Mouse (Mus musculus) embryo, embryonic 11 days (tissue): ENCODE data around the gene Sarnp.
A peak's percentile ranks its signal among the peaks of the same experiment; 100 is the strongest.
"Not testable (repeated sequence)": the region's sequence is repeated elsewhere in the genome, so short reads cannot be mapped to it uniquely, and the experiment has no call there.

Experiments
- DNase-seq: peaks from one replicate; pipeline ENCODE4 v3.0.0-alpha.2; 2015

Sarnp gene

GRCm38 (mm10) chr10:128821358-128822056 is 4.4 kb downstream of the Sarnp start, which contains the start of gene Ormdl2:
Ormdl2 (minus strand) TSS chr10:128821645.
- DNase-seq: peak; percentile 99

DNA sequence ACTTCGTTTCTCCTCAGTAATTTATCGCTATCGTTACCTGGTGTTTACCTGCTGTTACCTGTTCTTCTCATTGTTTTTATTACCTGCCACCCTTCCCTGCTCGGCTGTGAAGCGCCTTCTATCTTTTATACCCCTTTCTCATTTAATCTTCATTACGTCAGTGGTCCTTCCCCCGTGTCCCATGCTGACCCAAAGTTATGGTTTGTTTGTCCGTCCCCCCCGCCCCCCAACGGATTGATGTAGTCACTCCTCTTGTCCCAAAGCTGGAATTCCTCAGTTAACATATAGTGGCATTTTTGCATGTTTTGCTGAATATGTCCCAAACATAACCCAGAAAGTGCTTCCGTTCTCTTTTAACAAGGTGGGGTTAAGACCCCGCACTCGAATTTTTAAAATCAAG is 5.0 kb downstream of the Sarnp start:
- DNase-seq: no peak

GRCm38 (mm10) chr10:128823087-128823486 is 6.0 kb downstream of the Sarnp start:
- DNase-seq: not testable (repeated sequence)

- no peak for DNase-seq
Observed at GRCm38 (mm10) chr10:128823821-128824220, 6.7 kb downstream of the Sarnp start.

DNA sequence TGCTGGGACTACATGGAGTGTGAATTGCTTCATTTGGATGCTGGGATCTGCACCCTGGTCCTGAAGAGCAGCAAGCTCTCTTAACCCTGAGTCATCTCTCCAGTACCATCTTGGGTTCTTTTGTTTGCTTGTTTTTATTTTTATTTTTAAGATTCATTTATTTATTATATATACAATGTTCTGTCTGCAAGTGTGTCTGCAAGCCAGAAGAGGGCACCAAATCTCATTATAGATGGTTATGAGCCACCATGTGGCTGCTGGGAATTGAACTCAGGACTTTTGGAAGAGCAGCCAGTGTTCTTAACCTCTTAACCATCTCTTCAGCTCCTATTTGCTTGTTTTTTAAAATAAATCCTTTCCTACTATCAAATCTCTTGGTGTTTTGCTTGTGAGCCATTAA is 20.3 kb downstream of the Sarnp start:
- DNase-seq: no peak

- DNase-seq: no peak
Observed at GRCm38 (mm10) chr10:128839434-128839833, 22.3 kb downstream of the Sarnp start.

DNA sequence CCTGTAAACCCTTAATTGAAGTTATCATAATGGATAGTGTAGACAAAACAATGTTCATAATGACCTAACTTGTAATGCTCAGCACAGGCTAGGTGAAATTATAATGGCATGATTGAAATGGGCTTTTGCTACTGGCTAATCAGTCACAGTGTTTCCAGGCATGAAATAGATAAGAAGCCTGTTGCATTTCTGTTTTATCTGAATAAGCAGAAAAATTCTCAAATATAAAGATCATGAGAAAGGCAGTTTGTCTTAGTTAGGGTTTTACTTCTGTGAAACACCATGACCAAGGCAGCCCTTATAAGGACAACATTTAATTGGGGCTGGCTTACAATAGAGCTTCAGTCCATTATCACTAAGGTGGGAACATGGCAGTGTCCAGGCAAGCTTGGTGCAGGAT is 23.5 kb downstream of the Sarnp start:
- DNase-seq: no peak

GRCm38 (mm10) chr10:128843260-128843659 is 26.1 kb downstream of the Sarnp start:
- no peak for DNase-seq

- DNase-seq: peak; percentile 71
Observed at GRCm38 (mm10) chr10:128845516-128845915, 28.4 kb downstream of the Sarnp start.

DNA sequence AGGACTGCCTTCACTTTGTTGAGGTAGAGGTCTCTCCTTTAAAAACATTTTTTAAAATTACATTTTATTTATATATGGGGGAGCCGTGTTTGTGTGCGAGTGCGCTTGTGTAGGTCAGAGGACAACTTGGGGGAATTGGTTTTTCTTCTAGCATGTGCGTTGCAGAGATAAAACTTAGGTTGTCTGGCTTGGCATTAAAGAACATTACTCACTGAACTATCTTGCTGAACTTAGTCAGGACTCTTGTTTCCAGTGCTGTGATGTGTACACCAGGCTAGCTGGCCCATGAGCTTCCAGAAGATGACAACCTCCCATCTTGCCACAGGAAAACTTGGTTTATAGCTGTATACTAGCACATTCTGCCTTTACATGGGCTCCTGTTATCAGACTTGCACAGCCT is 29.5 kb downstream of the Sarnp start:
- DNase-seq: no peak

- DNase-seq: no peak
Observed at GRCm38 (mm10) chr10:128848426-128848825, 31.3 kb downstream of the Sarnp start.

GRCm38 (mm10) chr10:128850339-128850738 is 33.2 kb downstream of the Sarnp start:
- no peak for DNase-seq

DNA sequence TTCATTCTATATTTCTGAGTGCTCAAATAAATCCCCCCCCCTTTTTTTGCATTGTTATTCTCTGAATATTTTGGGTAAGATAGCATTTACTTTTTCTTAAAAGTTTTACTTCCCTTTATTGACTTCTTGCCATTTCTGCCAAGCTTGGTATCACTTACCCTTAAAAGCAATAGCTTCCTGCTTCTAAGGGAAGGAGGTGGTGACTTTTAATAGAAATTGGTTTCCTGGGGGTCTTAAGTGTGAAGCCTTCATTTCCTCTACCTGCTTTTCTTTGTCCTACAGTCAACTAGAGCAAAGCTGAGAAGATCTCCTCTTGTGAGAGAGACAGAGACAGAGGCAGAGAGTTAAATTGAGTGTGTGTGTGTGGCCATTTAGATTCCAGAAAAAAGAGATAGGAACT is 44.0 kb downstream of the Sarnp start:
- DNase-seq: no peak

DNA sequence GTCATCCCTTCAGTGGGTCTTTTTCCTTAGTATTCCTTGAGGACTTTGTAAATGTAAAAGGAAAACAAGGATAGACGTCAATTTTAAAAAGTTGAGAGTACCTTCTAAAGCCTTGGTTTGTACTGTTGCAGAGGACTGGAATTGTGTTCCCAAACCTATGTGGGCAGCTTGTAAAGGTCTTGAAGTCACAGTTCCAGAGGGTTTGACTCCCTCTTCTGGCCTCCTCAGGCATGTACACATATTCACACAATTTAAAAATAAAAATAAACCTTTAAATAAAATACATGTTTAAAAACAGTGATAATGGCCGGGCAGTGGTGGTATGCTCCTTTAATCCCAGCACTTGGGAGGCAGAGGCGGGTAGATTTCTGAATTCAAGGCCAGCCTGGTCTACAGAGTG is 48.9 kb downstream of the Sarnp start:
- DNase-seq: no peak

GRCm38 (mm10) chr10:128866518-128866917 is 49.4 kb downstream of the Sarnp start:
- no peak for DNase-seq

DNA sequence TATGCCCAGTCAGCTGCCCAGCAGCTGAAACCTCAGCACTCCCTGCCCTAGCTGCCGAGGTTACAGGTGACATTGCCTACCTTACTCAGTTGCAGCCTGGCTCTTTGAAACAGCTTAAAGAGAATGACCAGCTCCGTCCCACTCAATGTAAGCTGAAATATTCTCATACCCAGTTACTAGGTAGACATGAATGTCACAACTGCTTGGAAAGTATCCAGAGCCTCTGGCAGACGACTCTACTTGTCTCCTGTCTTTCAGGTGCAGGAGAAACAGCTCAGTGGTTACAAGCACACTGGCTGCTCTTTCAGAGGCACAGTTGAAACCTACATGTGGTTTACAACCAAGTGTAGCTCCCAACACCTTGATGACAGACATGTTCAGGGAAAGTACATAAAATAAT is 53.2 kb downstream of the Sarnp start:
- DNase-seq: no peak

DNA sequence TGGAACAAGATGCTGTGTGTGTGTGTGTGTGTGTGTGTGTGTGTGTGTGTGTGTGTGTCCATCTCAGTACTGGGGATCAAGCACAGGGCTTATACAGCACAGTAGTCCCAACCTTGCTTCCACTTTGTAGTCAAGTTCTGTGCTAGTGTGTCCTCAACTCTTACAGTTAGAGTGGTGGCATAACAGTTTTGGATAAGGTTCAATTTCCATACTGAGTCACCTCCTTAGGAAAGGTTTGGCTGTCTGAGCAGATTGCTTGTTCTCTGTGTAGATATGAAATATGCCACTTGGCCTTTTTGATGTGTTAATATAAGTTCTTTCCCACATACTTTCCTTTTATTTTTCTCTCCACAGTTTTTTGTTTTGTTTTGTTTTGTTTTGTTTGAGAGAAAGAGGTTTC is 61.2 kb downstream of the Sarnp start:
- DNase-seq: no peak

- DNase-seq: no peak
Observed at GRCm38 (mm10) chr10:128878811-128879210, 61.7 kb downstream of the Sarnp start.

- no peak for DNase-seq
Observed at GRCm38 (mm10) chr10:128882067-128882466, 64.9 kb downstream of the Sarnp start.

DNA sequence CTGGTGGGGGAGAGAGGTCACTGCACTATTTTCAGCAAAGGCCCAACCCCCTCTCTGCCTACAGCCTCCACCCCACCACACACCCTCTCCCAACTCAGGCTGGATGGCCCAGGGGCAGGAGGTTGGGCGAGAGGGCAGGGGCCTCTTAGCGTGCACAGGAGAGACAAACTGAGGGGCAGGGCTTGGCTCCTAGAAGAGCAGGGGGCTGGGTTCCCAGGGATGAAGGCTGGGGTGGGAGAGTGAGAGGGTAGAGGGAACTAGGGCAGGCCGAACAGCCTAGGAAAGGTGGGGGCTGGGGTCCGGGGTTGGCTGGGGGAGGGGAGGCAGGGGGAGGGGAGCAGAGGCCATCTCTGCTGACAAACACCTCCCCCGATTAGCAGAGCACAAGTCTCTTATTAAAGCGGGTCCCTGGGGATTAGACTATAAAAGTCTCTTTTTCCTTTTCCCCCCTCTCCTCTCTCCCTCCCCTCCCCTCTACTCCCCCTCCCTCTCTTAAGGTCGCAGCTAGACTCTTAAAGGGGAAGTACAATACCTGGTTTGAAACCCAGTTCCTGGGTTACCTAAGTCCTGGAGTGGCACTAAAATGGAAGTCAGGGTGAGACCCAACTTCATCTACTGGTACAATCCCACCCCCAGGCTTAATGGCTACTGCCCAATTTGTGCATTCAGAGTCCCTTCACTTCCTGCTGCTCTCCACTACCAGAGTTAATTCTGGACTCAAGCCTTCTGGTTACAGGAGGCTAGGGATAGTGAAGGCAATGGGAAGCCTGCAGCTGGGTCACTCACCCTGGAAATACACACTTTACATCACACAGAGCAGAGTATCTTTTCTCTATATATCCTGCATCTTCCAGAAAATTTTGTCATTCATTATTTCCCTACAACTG is 72.1 kb downstream of the Sarnp start:
- DNase-seq: peak; percentile 93

DNA sequence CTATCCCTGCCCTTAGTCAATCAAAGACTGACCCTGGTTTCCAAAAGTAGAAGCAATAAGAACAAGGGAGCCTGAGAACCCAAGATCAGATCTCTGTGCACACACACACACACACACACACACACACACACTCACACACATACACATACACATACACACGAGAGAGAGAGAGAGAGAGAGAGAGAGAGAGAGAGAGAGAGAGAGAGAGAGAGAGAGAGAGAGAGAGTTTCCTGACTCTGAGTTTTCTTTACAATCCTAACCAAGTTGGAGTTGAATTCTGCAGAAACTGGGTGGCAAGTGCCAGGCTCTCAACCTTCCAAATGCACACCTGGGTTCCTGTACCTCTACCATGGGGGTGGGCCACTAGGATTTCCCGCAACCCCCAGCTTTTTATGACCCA is 72.7 kb downstream of the Sarnp start:
- DNase-seq: no peak

GRCm38 (mm10) chr10:128890383-128891295 is 73.5 kb downstream of the Sarnp start:
- peak; percentile 59 for DNase-seq
